Mouse (Mus musculus) layer of hippocampus, postnatal 14 days (tissue): ENCODE data around the gene Sv2c. TPM values are rescaled to one million over a fixed set of nuclear protein-coding genes. Genes with fewer than 3 reads are reported as not detected.

Source experiments
- DNase-seq, 2 experiments: peaks; one replicate each; pipeline ENCODE4 v3.0.0; 2021 to 2022; ENCODE audit warnings: low spot score in 2 of 2, mixed read lengths in 1 of 2
- total RNA-seq, 2 experiments: library from RNA; stranded (reverse); gene quantifications; 2 replicates each; pipeline ENCODE4 v1.2.3; 2021

Gene Sv2c
- total RNA-seq, 2 experiments from 2014 or later: 11.9 to 12.7 TPM

- no peak for DNase-seq
Measured at GRCm38 (mm10) chr13:96073555-96073954, 58.8 kb downstream of the Sv2c start.

- DNase-seq: no peak
Measured at GRCm38 (mm10) chr13:96052755-96053154, 79.6 kb downstream of the Sv2c start.

DNA sequence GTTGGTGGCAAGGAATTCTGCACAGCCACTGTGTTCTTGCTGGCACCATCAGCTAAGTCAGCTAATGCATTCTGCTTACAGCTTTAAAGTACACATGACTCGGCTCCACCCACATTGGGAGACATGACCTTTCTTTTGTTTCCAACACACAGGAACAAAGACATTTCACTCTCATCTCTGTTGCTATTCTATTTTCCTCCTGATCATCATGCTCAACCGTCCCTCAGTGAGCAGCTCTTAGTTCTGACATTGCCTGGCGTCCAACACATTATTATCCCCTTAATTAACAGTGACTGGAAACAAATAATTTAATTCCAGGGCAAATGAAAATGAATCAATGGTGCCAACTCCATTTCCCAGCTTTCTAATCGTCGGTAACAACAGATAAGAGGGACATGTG is 87.0 kb downstream of the Sv2c start:
- peak in 1 of 2 experiments; percentile 44 for DNase-seq

DNA sequence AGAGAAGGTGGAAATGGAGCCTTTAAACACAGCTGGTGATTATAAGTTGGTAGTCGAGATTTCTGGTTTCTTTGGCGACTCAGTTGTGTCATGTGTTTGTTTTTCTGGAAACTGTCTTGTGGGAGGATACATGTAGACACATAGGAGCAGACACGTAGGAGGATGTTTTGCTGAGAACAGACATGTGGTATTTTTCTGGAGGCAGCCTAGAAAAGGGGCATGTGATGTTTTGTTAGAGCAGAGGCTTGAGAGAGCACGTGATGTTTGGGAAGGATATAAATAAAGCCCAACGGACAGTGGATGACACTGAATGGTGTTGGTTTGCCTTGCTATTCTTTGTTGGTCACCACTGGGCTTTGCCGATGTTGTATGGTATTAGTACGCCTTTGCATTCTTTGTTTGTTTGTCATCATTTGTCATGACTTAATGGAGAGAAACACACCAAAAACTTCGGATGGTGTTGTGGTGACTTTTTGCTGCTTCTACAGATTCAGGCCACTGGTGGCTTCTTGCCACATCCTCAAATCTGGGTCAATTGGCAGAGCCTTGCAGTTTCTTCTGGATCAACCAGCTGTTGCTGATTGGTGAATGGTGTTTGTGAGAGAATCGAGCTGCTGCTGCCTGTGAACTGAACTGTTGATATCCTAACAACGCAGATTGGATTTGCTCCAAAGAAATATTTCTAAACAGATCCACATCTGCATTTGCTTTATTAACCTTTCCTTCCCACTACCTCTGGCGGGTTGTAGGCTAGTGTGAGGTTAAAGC is 91.9 kb downstream of the Sv2c start:
- no peak for DNase-seq

DNA sequence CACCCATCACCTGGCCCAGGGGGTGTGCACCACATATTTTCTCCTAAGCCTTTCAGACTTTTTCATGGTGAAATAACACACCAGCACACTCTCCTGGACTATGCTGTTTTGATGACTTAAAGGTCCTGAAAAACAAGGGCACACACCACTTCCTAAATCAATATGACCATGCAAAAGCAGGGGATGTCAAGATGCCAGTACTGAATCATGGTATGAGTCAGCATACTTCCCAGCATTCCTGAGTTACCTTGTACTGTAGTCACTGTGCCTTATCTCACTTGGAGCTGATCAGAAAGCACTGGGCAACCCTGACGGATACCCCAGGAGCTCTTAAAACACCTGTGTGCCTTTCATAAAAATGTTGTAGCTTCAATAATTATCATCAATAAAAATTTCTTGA is 92.8 kb downstream of the Sv2c start:
- DNase-seq: no peak

DNA sequence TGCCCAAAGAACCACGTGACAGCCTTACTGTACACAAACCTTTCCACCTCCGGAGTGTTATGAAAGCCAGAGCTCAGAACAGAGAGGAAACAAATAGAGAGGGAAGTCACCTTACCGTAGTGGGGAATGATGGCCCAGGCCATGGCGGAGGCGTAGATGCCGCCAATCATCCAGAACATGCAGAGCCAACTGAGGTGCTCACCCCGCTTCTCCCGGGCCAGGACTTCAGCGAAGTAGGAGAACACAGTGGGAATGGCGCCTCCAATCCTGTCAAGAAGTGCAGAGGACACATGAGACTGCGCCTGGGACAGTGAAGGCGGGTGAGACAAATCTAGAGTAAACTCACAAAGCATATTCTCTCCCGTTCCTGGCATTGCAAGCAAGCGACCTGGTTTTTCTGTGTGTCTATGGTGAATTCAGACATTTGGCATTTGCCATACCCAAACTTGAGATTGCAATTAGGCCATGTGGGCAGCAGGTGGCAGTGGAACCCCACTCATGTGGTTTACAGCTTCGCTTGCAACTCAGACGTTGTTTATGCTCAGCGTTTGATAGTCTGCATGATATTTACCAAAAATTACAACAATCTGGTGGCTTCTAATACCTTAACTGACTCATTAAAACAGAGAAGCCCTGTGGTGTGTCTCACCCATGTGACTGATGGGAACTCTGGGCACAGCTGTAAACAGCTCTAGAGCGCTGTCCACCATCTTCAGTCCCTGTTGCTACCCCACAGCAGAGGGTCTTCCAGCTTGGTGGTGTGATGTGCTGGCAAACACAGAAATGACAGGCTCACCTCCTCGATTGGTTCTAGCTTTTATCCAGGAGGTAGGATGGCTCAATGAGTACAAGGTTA is 101.8 kb downstream of the Sv2c start:
- DNase-seq: peak; percentile 54 to 78

GRCm38 (mm10) chr13:96023858-96024257 is 108.5 kb downstream of the Sv2c start:
- DNase-seq: no peak

DNA sequence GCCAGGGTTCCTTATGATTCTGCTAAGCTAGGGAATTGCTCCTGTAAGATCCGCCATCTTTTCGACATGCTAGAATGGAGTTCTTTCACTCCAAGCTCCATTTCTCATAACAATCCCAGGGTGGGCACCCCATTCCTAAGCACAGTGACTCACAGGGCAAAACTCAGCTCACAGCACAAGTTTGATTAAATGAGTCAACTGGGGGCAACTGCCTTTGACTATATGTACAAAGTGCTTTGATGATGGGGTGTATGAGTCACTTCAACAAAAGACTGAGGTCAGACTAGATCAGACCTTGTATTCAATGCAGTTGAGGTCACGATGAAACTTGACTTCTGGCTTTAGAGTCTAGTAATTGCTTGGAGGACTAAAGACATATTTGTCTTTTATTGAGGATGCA is 116.9 kb downstream of the Sv2c start:
- no peak for DNase-seq

GRCm38 (mm10) chr13:96010861-96011511 is 121.4 kb downstream of the Sv2c start:
- DNase-seq: no peak

- DNase-seq: no peak
Measured at GRCm38 (mm10) chr13:96008975-96009374, 123.4 kb downstream of the Sv2c start.

DNA sequence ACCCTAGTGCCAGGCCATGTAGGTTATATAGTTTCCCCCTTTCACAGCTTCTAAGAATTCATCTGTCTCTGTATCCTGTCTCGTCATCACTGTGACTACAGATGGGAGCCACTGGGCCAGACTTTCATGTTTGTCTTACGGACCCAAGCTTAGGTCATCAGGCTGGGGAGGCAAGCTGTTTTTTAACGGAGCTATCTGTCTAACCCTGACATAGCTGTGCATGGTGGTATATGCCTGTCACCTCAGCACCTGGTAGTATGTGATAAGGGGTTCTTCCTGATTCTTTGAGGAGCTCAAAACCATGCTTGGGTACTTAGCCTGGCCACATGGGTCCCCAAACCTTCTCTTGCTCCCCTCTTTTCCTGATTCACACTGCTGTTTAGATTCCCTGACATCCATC is 124.2 kb downstream of the Sv2c start:
- no peak for DNase-seq

DNA sequence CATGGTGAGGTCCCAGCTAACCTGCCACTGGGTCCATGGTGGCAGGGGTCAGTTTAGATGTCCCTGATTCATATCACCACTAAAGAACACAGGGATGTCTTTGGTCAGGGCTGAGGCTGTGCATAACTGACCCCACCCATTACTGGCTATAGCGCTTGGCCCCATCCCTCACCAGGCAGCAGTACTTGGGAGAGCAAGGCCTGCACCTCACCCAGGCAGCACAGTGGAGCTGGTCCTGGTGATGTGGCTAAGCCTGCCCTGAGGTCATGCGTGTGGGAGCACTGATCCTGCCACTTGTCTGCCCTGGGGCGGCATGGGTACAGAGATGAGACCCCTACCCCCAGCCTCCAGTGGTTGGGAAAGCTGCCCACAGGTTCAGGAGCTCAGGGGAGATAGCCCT is 128.8 kb downstream of the Sv2c start:
- no peak for DNase-seq

DNA sequence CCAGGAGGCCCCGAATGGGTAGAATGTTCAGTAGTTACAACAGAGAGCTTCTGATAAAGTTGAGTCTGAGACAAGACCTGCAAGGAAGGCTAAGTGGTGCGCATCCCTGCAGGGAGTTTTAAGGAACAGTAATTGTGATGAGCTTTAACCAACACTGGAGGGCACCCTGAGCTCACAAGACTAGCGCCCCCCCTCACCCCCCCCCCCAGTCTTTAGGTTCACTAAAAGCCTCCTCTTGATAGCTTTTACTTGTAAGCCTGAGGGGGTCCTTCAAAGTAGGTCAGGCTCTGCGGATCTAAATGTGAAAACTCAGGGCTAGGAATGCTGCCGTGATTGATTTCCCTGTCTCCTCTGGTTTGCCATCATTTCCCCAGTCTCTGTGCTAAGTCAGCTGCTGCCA is 129.9 kb downstream of the Sv2c start:
- DNase-seq: no peak

DNA sequence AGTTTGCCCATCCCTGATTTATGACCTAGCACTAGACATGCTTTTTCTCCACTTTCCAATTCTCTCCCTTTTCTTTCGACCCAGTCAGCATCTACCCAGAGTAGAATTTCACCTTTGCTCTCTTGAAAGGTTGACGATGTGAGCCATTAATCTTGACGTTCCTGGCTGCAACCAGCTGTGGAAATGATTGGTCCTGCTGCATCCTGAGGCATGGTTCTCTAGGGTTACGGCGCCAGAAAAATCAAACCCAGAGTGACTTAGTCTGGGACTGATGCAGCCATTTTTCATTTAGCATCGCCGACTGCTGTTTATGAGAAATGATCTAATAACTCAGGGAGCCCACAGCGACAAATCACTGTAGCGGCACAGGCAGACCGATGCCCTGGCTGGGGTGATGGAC is 133.0 kb downstream of the Sv2c start:
- DNase-seq: no peak

DNA sequence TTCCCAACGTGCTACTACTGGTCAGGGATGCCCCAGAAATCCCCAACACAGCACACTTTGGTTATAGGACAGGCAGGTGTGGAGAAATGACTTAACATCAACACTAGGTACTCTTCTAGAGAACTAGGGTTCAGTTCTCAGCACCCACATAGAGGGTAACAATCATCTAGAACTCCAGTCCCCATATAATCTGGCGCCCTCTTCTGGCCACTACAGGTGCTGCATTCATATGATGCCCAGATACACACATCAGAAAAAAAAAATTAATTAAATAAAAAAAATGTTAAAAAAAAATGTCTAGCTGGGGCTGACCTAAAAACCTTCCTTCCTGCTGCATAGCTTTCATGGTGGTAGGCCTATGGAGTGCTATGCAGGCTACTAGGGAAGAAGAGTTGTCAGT is 135.1 kb downstream of the Sv2c start:
- no peak for DNase-seq

GRCm38 (mm10) chr13:95994705-95995703 is 137.4 kb downstream of the Sv2c start:
- no peak for DNase-seq

DNA sequence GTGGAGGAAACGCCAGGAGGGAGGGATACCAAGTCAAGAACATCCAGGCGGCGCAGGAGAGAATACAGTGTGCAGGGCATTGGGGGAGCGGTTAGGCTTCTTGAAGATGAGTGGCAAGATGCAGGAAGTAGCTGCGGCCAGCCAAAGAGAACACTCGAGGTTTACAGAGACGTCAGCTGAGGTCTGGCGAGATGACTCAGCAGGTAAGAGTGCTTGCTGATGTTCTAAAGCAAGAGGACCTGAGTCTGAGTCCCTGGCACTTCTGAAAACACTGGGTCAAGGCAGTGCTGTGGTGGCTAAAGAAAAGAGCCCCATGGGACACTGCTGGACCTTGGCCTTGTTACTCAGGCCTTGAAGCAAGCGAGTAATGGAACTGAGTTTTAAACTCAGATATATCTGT is 144.2 kb downstream of the Sv2c start:
- DNase-seq: no peak

DNA sequence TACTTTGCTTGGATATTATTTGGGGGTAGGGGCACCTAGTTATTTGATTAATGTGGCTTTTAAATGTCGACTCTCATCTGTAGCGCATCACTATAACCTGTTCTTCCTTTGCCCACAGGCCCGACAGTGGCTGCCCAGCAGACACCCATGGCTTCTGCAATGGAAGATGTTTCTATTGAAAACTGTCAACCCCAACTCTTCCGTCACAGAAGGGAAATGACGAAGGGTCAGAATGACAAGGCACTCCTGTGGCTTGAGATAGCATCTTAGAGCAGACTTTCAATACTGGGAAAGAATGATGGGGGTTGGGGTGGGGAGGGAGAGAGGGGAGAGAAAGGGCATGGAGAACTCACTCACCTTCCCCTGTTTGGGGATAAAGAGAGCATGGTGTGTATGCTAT is 145.2 kb downstream of the Sv2c start:
- DNase-seq: no peak

DNA sequence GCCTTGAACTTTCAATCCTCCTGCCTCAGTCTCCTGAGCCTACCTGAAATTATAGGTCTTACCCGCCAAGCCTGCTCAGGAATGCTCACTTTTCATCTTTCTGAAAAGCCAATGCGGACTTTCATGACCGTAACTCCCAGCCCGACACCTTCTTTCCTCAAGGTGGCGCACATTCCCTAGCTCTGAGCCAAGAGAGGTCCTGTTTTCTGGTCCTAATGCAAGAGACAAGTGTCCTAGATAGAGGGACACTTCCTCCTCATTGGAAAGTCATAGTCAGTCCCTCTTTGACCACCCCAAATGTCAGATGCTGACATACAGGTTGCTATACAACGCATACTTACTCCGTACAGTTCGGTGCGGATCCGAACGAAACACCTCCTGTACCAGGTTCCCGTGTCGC is 146.0 kb downstream of the Sv2c start:
- DNase-seq: no peak

DNA sequence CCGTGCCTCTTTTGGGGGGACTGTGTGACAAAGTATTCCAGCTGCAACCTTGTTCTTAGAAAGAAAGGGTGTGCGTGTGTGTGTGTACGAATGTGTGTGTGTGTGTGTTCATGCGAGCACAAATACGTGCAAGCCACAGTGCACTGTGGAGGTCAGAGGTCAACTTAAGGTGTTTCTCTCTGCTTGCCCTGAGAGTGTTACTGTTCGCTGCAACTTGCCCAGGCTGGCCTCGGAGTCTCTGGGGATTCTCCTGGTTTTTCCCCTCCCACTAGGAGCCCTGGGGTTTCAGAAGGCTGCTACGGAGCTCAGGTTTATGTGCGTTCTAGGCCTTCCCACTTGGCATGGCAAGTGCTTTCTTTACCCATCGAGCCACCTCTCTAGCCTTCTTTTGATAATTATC is 157.2 kb downstream of the Sv2c start:
- no peak for DNase-seq

DNA sequence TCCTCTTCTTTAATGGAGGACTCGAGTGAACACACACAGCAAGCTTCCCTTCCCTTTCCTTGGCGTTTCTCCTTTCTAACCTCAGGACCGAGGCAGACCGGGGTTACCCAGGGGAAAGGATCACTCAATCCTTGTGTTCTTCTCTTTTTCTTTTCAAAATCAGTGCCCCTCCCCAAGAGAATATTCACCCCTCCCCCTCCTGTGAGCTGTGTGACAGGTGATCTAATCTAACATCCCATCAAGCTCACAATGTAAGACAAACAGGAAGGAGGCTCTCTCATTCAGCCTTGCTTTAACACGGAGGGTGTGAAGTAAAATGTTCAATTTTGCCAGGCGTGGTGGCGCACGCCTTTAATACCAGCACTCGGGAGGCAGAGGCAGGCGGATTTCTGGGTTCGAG is 158.3 kb downstream of the Sv2c start:
- DNase-seq: no peak
